Mouse (Mus musculus): ENCODE results near the gene Plekhg6. TPM values are rescaled to one million over a fixed set of nuclear protein-coding genes. Genes with fewer than 3 reads are reported as not detected.

The Plekhg6 gene
- polyA plus RNA-seq, 1 experiment from 2014 or later: 1.4 TPM

GRCm38 (mm10) chr6:125346029-125346428 lies 34.6 kb downstream of the Plekhg6 start:
- DNase-seq (ENCODE audit: low spot score) (no peak), ATAC-seq (ENCODE audit: low read depth) (no peak)
- H3K9me3 ChIP-seq (ENCODE audit: control insufficient read depth, low read length): no peaks in the 10 kb centered on the region
- H3K27me3 ChIP-seq (replicated peaks; ENCODE audit: control insufficient read depth, insufficient read depth, low read length): no peaks in the 10 kb centered on the region
- H3K36me3 ChIP-seq (ENCODE audit: control insufficient read depth, insufficient read depth, low read length): no peaks in the 10 kb centered on the region
- no peak overlapping the region for H3K4me3 ChIP-seq (ENCODE audit: low read depth, low read length)
- H3K4me2 ChIP-seq (ENCODE audit: low read depth, low read length): no peak overlapping the region
- no peak overlapping the region for H3K27ac ChIP-seq (replicated peaks; ENCODE audit: low read depth, low read length)
- WGBS: 59% methylated on average over 2 of the region's 2 CpGs
- no peak overlapping the region for H3K9ac ChIP-seq (ENCODE audit: low read depth, low read length)
- peaks cover 14% of the 10 kb centered on the region for H3K4me1 ChIP-seq (ENCODE audit: control insufficient read depth, insufficient read depth, low read length)

GRCm38 (mm10) chr6:125345625-125346024 lies 35.0 kb downstream of the Plekhg6 start:
- Histone ChIP-seq H3K4me1 (ENCODE audit: control insufficient read depth, insufficient read depth, low read length) (peaks cover 12% of the 10 kb centered on the region), H3K9ac (ENCODE audit: low read depth, low read length) (no peak overlapping the region), H3K36me3 (ENCODE audit: control insufficient read depth, insufficient read depth, low read length) (no peaks in the 10 kb centered on the region), H3K4me3 (ENCODE audit: low read depth, low read length) (no peak overlapping the region), H3K9me3 (ENCODE audit: control insufficient read depth, low read length) (no peaks in the 10 kb centered on the region), H3K4me2 (ENCODE audit: low read depth, low read length) (no peak overlapping the region), H3K27me3 (replicated peaks; ENCODE audit: control insufficient read depth, insufficient read depth, low read length) (no peaks in the 10 kb centered on the region), H3K27ac (replicated peaks; ENCODE audit: low read depth, low read length) (no peak overlapping the region)
- ATAC-seq (ENCODE audit: low read depth) (no peak), DNase-seq (ENCODE audit: low spot score) (no peak)
- WGBS: 64% methylated on average over 1 of the region's 1 CpGs

GRCm38 (mm10) chr6:125344866-125345265 lies 35.7 kb downstream of the Plekhg6 start:
- H3K4me2 ChIP-seq (ENCODE audit: low read depth, low read length): no peak overlapping the region
- peaks cover 16% of the 10 kb centered on the region for H3K4me1 ChIP-seq (ENCODE audit: control insufficient read depth, insufficient read depth, low read length)
- DNase-seq (ENCODE audit: low spot score): no peak
- H3K36me3 ChIP-seq (ENCODE audit: control insufficient read depth, insufficient read depth, low read length): no peaks in the 10 kb centered on the region
- H3K9ac ChIP-seq (ENCODE audit: low read depth, low read length): no peak overlapping the region
- H3K4me3 ChIP-seq (ENCODE audit: low read depth, low read length): no peak overlapping the region
- no peaks in the 10 kb centered on the region for H3K27me3 ChIP-seq (replicated peaks; ENCODE audit: control insufficient read depth, insufficient read depth, low read length)
- H3K27ac ChIP-seq (replicated peaks; ENCODE audit: low read depth, low read length): no peak overlapping the region
- ATAC-seq (ENCODE audit: low read depth): no peak
- H3K9me3 ChIP-seq (ENCODE audit: control insufficient read depth, low read length): no peaks in the 10 kb centered on the region
- 48% methylated on average over 4 of the region's 4 CpGs for WGBS

DNA sequence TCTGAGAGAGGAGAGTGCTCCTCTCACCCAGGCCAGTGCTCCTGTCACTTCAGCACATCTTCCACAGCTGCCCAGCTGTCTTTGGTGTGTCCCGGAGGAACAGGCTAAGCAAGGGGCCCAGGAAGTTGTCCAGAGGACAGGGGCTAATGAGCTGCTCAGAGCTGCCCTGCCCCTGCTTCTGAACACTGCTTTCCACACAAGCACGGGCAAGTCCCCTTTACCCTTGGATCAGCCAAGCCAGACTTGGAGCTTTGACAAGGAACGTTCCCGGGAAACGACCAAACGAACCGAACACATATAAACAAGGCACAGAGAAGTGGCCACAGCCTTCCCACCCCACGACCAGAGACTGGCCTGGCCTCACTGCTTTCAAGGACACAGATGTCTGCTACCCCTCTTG lies 36.5 kb downstream of the Plekhg6 start:
- no peak for ATAC-seq (ENCODE audit: low read depth)
- Histone ChIP-seq H3K27me3 (replicated peaks; ENCODE audit: control insufficient read depth, insufficient read depth, low read length) (no peaks in the 10 kb centered on the region), H3K4me2 (ENCODE audit: low read depth, low read length) (no peak overlapping the region), H3K4me3 (ENCODE audit: low read depth, low read length) (no peak overlapping the region), H3K36me3 (ENCODE audit: control insufficient read depth, insufficient read depth, low read length) (no peaks in the 10 kb centered on the region), H3K4me1 (ENCODE audit: control insufficient read depth, insufficient read depth, low read length) (peaks cover 16% of the 10 kb centered on the region), H3K9ac (ENCODE audit: low read depth, low read length) (no peak overlapping the region), H3K9me3 (ENCODE audit: control insufficient read depth, low read length) (no peaks in the 10 kb centered on the region), H3K27ac (replicated peaks; ENCODE audit: low read depth, low read length) (no peak overlapping the region)
- WGBS: 20% methylated on average over 8 of the region's 8 CpGs
- no peak for DNase-seq (ENCODE audit: low spot score)

- Histone ChIP-seq H3K4me1 (ENCODE audit: control insufficient read depth, insufficient read depth, low read length) (0 out of 2 replicates have a peak, but pooled peaks cover 5% of the 10 kb centered on the region), H3K27ac (replicated peaks; ENCODE audit: low read depth, low read length) (no peak overlapping the region), H3K27me3 (replicated peaks; ENCODE audit: control insufficient read depth, insufficient read depth, low read length) (no peaks in the 10 kb centered on the region), H3K9me3 (ENCODE audit: control insufficient read depth, low read length) (no peaks in the 10 kb centered on the region), H3K36me3 (ENCODE audit: control insufficient read depth, insufficient read depth, low read length) (no peaks in the 10 kb centered on the region), H3K9ac (ENCODE audit: low read depth, low read length) (no peak overlapping the region), H3K4me2 (ENCODE audit: low read depth, low read length) (no peak overlapping the region), H3K4me3 (ENCODE audit: low read depth, low read length) (no peak overlapping the region)
- ATAC-seq (ENCODE audit: low read depth): no peak
- DNase-seq (ENCODE audit: low spot score): no peak
- 72% methylated on average over 3 of the region's 3 CpGs for WGBS
These were observed 38.4 kb downstream of the Plekhg6 start for GRCm38 (mm10) chr6:125342198-125342597.

GRCm38 (mm10) chr6:125340244-125340643 lies 40.3 kb downstream of the Plekhg6 start:
- Histone ChIP-seq H3K27me3 (replicated peaks; ENCODE audit: control insufficient read depth, insufficient read depth, low read length) (no peaks in the 10 kb centered on the region), H3K4me1 (ENCODE audit: control insufficient read depth, insufficient read depth, low read length) (0 out of 2 replicates have a peak, but pooled peaks cover 5% of the 10 kb centered on the region), H3K27ac (replicated peaks; ENCODE audit: low read depth, low read length) (peak overlapping the region; percentile 58; the same call in 1 of the 2 replicates), H3K36me3 (ENCODE audit: control insufficient read depth, insufficient read depth, low read length) (no peaks in the 10 kb centered on the region), H3K9me3 (ENCODE audit: control insufficient read depth, low read length) (no peaks in the 10 kb centered on the region), H3K4me3 (ENCODE audit: low read depth, low read length) (no peak overlapping the region), H3K4me2 (ENCODE audit: low read depth, low read length) (no peak overlapping the region), H3K9ac (ENCODE audit: low read depth, low read length) (no peak overlapping the region)
- DNase-seq (ENCODE audit: low spot score): no peak
- WGBS: 54% methylated on average over 5 of the region's 5 CpGs
- ATAC-seq (ENCODE audit: low read depth): no peak

- Histone ChIP-seq H3K9me3 (ENCODE audit: control insufficient read depth, low read length) (no peaks in the 10 kb centered on the region), H3K4me3 (ENCODE audit: low read depth, low read length) (no peak overlapping the region), H3K36me3 (ENCODE audit: control insufficient read depth, insufficient read depth, low read length) (no peaks in the 10 kb centered on the region), H3K4me2 (ENCODE audit: low read depth, low read length) (no peak overlapping the region), H3K27ac (replicated peaks; ENCODE audit: low read depth, low read length) (no peak overlapping the region; the same call in 1 of the 2 replicates), H3K9ac (ENCODE audit: low read depth, low read length) (no peak overlapping the region), H3K4me1 (ENCODE audit: control insufficient read depth, insufficient read depth, low read length) (0 out of 2 replicates have a peak, but pooled peaks cover 7% of the 10 kb centered on the region), H3K27me3 (replicated peaks; ENCODE audit: control insufficient read depth, insufficient read depth, low read length) (no peaks in the 10 kb centered on the region)
- DNase-seq (ENCODE audit: low spot score): no peak
- ATAC-seq (ENCODE audit: low read depth): no peak
- WGBS: 73% methylated on average over 8 of the region's 9 CpGs
These were observed 41.6 kb downstream of the Plekhg6 start for GRCm38 (mm10) chr6:125338791-125339660.

DNA sequence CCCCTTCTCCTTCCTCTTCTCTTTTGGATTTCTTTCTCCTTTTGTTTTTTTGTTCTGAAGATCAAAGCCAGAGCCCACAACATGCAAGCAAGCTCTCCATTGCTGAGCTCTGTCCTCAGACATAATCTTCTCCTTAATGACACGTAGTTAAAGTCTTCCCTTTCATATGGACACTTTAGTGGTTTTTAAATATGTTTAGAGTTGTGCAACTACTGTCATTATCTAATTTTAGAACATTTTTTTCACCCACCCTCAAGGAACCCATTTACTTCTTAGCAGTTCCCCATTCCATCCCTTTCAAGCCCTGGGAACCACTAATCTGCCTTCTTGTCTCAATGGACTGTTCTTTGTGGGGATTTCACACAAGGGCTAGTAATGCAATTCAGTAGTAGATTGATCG lies 46.2 kb downstream of the Plekhg6 start:
- peaks cover 16% of the 10 kb centered on the region for H3K4me1 ChIP-seq (ENCODE audit: control insufficient read depth, insufficient read depth, low read length)
- H3K36me3 ChIP-seq (ENCODE audit: control insufficient read depth, insufficient read depth, low read length): no peaks in the 10 kb centered on the region
- ATAC-seq (ENCODE audit: low read depth): no peak
- no peak overlapping the region for H3K9ac ChIP-seq (ENCODE audit: low read depth, low read length)
- whole genome bisulfite sequencing: 73% methylated on average over 2 of the region's 2 CpGs
- H3K27me3 ChIP-seq (replicated peaks; ENCODE audit: control insufficient read depth, insufficient read depth, low read length): no peaks in the 10 kb centered on the region
- DNase-seq (ENCODE audit: low spot score): no peak
- H3K4me2 ChIP-seq (ENCODE audit: low read depth, low read length): no peak overlapping the region
- no peak overlapping the region for H3K4me3 ChIP-seq (ENCODE audit: low read depth, low read length)
- H3K27ac ChIP-seq (replicated peaks; ENCODE audit: low read depth, low read length): 0 out of 2 replicates have a peak overlapping the region, but pooled peaks have one; percentile 21
- no peaks in the 10 kb centered on the region for H3K9me3 ChIP-seq (ENCODE audit: control insufficient read depth, low read length)
